Comparison of ENCODE assay signal across 9 mouse cellular contexts in genomic region chr9:21463766-21464564, GRCm38 (mm10). TPM values are rescaled to one million over a fixed set of nuclear protein-coding genes. Genes with fewer than 3 reads are reported as not detected.
DNase-seq lines count a peak whose midpoint lies in the region; ATAC-seq and TF ChIP-seq lines count a peak whose summit lies in the region.
"Had no signal": no experiment of that assay in that cellular context is flagged by ENCODE, and none has a peak within 500 bp of the region (broad histone marks: within the 10 kb centered on the region; RNA-seq: fewer than 3 reads in every experiment).

No protein-coding gene starts in this region.

- in situ Hi-C loops in Patski (cut with MboI; ENCODE audit: low pct_unique_long_range_greater_than_20kb): loop anchor here (5.0 kb wide), 1 partner anchor 97 kb away; the partner anchor contains the start of gene Ilf3

- no peak for DNase-seq in forebrain, embryonic 10.5 days (ENCODE audit: extremely low spot score, low spot score)
- DNase-seq in forebrain, postnatal 0 days: no peak
- no peak for DNase-seq in left cerebral cortex, adult 2 months (ENCODE audit: extremely low spot score in 1 of 2, low spot score in 2 of 2)
- no peak for DNase-seq in left cerebral cortex, postnatal 4 days
- no peak for DNase-seq in Patski (ENCODE audit: low read depth, low spot score)

- CTCF ChIA-PET in Patski (lab: Charles Lee): no interaction called here

- ATAC-seq in forebrain, postnatal 0 days: no peak
- ATAC-seq in Patski: peak; percentile 44
- no peak for ATAC-seq in embryonic facial prominence, embryonic 15.5 days (ENCODE audit: insufficient number of reproducible peaks, low FRiP score, low TSS enrichment, low read depth)
- ATAC-seq in erythroblast, adult 5-6 weeks (replicated peaks; ENCODE audit: low FRiP score, poor library complexity, severe bottlenecking): no peak
- ATAC-seq in megakaryocyte-erythroid progenitor cell, adult 5-6 weeks (replicated peaks; ENCODE audit: low FRiP score, low TSS enrichment, poor library complexity, severe bottlenecking): no peak

- H3K9me3 ChIP-seq in forebrain, embryonic 10.5 days: no peaks in the 10 kb centered on the region
- no peaks in the 10 kb centered on the region for H3K9me3 ChIP-seq in forebrain, postnatal 0 days (ENCODE audit: low read length)
- H3K9me3 ChIP-seq in embryonic facial prominence, embryonic 15.5 days (replicated peaks): no peaks in the 10 kb centered on the region
- H3K9me3 ChIP-seq: limb, embryonic 12.5 days had no signal

- H3K4me3 ChIP-seq in forebrain, embryonic 10.5 days: no peak overlapping the region
- no peak overlapping the region for H3K4me3 ChIP-seq in forebrain, postnatal 0 days (ENCODE audit: low read depth, low read length)
- H3K4me3 ChIP-seq in left cerebral cortex, adult 2 months: no peak overlapping the region
- H3K4me3 ChIP-seq in embryonic facial prominence, embryonic 15.5 days (replicated peaks): no peak overlapping the region
- H3K4me3 ChIP-seq: limb, embryonic 12.5 days had no signal

- 90% methylated on average over 3 of the region's 3 CpGs for WGBS in forebrain, embryonic 10.5 days
- 86% methylated on average over 3 of the region's 3 CpGs for WGBS in forebrain, postnatal 0 days
- WGBS in embryonic facial prominence, embryonic 15.5 days: 72% methylated on average over 3 of the region's 3 CpGs

- no peaks in the 10 kb centered on the region for H3K4me1 ChIP-seq in forebrain, embryonic 10.5 days
- H3K4me1 ChIP-seq in forebrain, postnatal 0 days (ENCODE audit: insufficient read depth): no peaks in the 10 kb centered on the region
- H3K4me1 ChIP-seq in embryonic facial prominence, embryonic 15.5 days: 0 out of 2 replicates have a peak, but pooled peaks cover 6% of the 10 kb centered on the region
- H3K4me1 ChIP-seq: limb, embryonic 12.5 days had no signal

- no peak overlapping the region for H3K4me2 ChIP-seq in forebrain, postnatal 0 days (ENCODE audit: low read depth)
- H3K4me2 ChIP-seq in embryonic facial prominence, embryonic 15.5 days (replicated peaks): no peak overlapping the region
- H3K4me2 ChIP-seq: limb, embryonic 12.5 days had no signal

- POLR2A ChIA-PET in Patski (lab: Charles Lee): no interaction called here

- intact Hi-C loops in left cerebral cortex, adult 2 months (cut with DNase I): loop anchor here (5.0 kb wide), 1 partner anchor 37 kb away; no protein-coding TSS in a partner anchor
- intact Hi-C loops in left cerebral cortex, postnatal 4 days (cut with DNase I): no loop called here

- H3K27ac ChIP-seq in forebrain, embryonic 10.5 days: 0 out of 2 replicates have a peak overlapping the region, but pooled peaks have one; percentile 4
- no peak overlapping the region for H3K27ac ChIP-seq in forebrain, postnatal 0 days (ENCODE audit: low read depth, low read length)
- H3K27ac ChIP-seq in left cerebral cortex, adult 2 months: peak overlapping the region; percentile 58
- H3K27ac ChIP-seq in embryonic facial prominence, embryonic 15.5 days (replicated peaks): peak overlapping the region; percentile 4; the same call in 1 of the 2 replicates
- H3K27ac ChIP-seq: limb, embryonic 12.5 days had no signal

- H3K36me3 ChIP-seq in forebrain, embryonic 10.5 days (replicated peaks): peaks cover 57% of the 10 kb centered on the region
- H3K36me3 ChIP-seq in forebrain, postnatal 0 days (ENCODE audit: insufficient read depth): peaks cover 34% of the 10 kb centered on the region
- H3K36me3 ChIP-seq in embryonic facial prominence, embryonic 15.5 days: peaks cover 52% of the 10 kb centered on the region

- H3K9ac ChIP-seq in forebrain, postnatal 0 days: no peak overlapping the region
- no peak overlapping the region for H3K9ac ChIP-seq in embryonic facial prominence, embryonic 15.5 days
- H3K9ac ChIP-seq: limb, embryonic 12.5 days had no signal

- no peak for TF ChIP-seq CTCF in forebrain, postnatal 0 days (IDR thresholded peaks at IDR 0.05; ENCODE audit: low read depth)
- no peak for TF ChIP-seq CTCF in left cerebral cortex, adult 2 months (IDR thresholded peaks at IDR 0.05)
- TF ChIP-seq CTCF in Patski (IDR thresholded peaks at IDR 0.05): no peak

- H3K27me3 ChIP-seq in forebrain, embryonic 10.5 days (ENCODE audit: poor library complexity, severe bottlenecking): no peaks in the 10 kb centered on the region
- no peaks in the 10 kb centered on the region for H3K27me3 ChIP-seq in forebrain, postnatal 0 days (ENCODE audit: insufficient read depth, low read length)
- no peaks in the 10 kb centered on the region for H3K27me3 ChIP-seq in Patski
- H3K27me3 ChIP-seq in embryonic facial prominence, embryonic 15.5 days: no peaks in the 10 kb centered on the region
- H3K27me3 ChIP-seq: limb, embryonic 12.5 days had no signal

RNA-seq across cellular contexts. Expression of gene Dnm2, which starts 39.3 kb away (rescaled TPM):
- polyA plus RNA-seq in forebrain, embryonic 10.5 days (2016; fragmentation: Nextera tagmentation; extraction: Ambion mirVana): 65.9 and 66.3 TPM in 2 replicates
- 65.6 and 68.5 TPM in 2 replicates for total RNA-seq in forebrain, postnatal 0 days (2014; rRNA removed)
- polyA plus RNA-seq in forebrain, postnatal 0 days (2015; fragmentation: Nextera tagmentation; extraction: Ambion mirVana): 56.0 and 64.0 TPM in 2 replicates
- total RNA-seq in left cerebral cortex, adult 2 months (2021): 10 to 100 TPM; 56.1 to 61.0 TPM
- 10 to 100 TPM; 87.1 to 92.7 TPM for total RNA-seq in left cerebral cortex, postnatal 4 days (2021)
- 75.2 TPM for polyA plus RNA-seq in Patski (2021)
- polyA plus RNA-seq in embryonic facial prominence, embryonic 15.5 days (2015; fragmentation: Nextera tagmentation; extraction: Ambion mirVana): 79.7 and 85.9 TPM in 2 replicates
- 40.5 and 46.4 TPM in 2 replicates for total RNA-seq in erythroblast, adult 5-6 weeks (2015; ENCODE audit: low replicate concordance)
- total RNA-seq in erythroblast, adult 5-6 weeks (2017; ENCODE audit: low replicate concordance): 72.2 and 100 TPM in 2 replicates
- 62.6 and 81.4 TPM in 2 replicates for total RNA-seq in megakaryocyte-erythroid progenitor cell, adult 5-6 weeks (2014; fragmentation: Nextera tagmentation)
- 58.7 and 63.8 TPM in 2 replicates for total RNA-seq in megakaryocyte-erythroid progenitor cell, adult 5-6 weeks (2017)

RNA-seq across cellular contexts. Expression of gene Tmed1, which starts 46.1 kb away (rescaled TPM):
- polyA plus RNA-seq in forebrain, embryonic 10.5 days (2016; fragmentation: Nextera tagmentation; extraction: Ambion mirVana): 116 and 119 TPM in 2 replicates
- 44.2 and 45.1 TPM in 2 replicates for total RNA-seq in forebrain, postnatal 0 days (2014; rRNA removed)
- polyA plus RNA-seq in forebrain, postnatal 0 days (2015; fragmentation: Nextera tagmentation; extraction: Ambion mirVana): 51.9 and 52.8 TPM in 2 replicates
- total RNA-seq in left cerebral cortex, adult 2 months (2021): 10 to 100 TPM; 13.1 to 13.9 TPM
- 10 to 100 TPM; 18.6 to 19.1 TPM for total RNA-seq in left cerebral cortex, postnatal 4 days (2021)
- 63.0 TPM for polyA plus RNA-seq in Patski (2021)
- 113 and 123 TPM in 2 replicates for polyA plus RNA-seq in embryonic facial prominence, embryonic 15.5 days (2015; fragmentation: Nextera tagmentation; extraction: Ambion mirVana)
- total RNA-seq in erythroblast, adult 5-6 weeks (2015; ENCODE audit: low replicate concordance): 2.1 and 3.6 TPM in 2 replicates
- 0.85 and 5.9 TPM in 2 replicates for total RNA-seq in erythroblast, adult 5-6 weeks (2017; ENCODE audit: low replicate concordance)
- 17.0 and 26.4 TPM in 2 replicates for total RNA-seq in megakaryocyte-erythroid progenitor cell, adult 5-6 weeks (2014; fragmentation: Nextera tagmentation)
- total RNA-seq in megakaryocyte-erythroid progenitor cell, adult 5-6 weeks (2017): 13.5 and 14.6 TPM in 2 replicates

RNA-seq across cellular contexts. Expression of gene Qtrt1, which starts 52.3 kb away (rescaled TPM):
- 71.7 and 74.0 TPM in 2 replicates for polyA plus RNA-seq in forebrain, embryonic 10.5 days (2016; fragmentation: Nextera tagmentation; extraction: Ambion mirVana)
- 37.7 and 51.7 TPM in 2 replicates for total RNA-seq in forebrain, postnatal 0 days (2014; rRNA removed)
- polyA plus RNA-seq in forebrain, postnatal 0 days (2015; fragmentation: Nextera tagmentation; extraction: Ambion mirVana): 34.8 and 43.9 TPM in 2 replicates
- total RNA-seq in left cerebral cortex, adult 2 months (2021): 10 to 100 TPM; 26.2 to 35.7 TPM
- total RNA-seq in left cerebral cortex, postnatal 4 days (2021): 10 to 100 TPM; 38.2 to 41.0 TPM
- 30.2 TPM for polyA plus RNA-seq in Patski (2021)
- 47.5 and 48.6 TPM in 2 replicates for polyA plus RNA-seq in embryonic facial prominence, embryonic 15.5 days (2015; fragmentation: Nextera tagmentation; extraction: Ambion mirVana)
- 1.7 and 8.8 TPM in 2 replicates for total RNA-seq in erythroblast, adult 5-6 weeks (2015; ENCODE audit: low replicate concordance)
- 1.4 and 5.1 TPM in 2 replicates for total RNA-seq in erythroblast, adult 5-6 weeks (2017; ENCODE audit: low replicate concordance)
- total RNA-seq in megakaryocyte-erythroid progenitor cell, adult 5-6 weeks (2014; fragmentation: Nextera tagmentation): 56.6 and 56.8 TPM in 2 replicates
- total RNA-seq in megakaryocyte-erythroid progenitor cell, adult 5-6 weeks (2017): 23.5 and 36.1 TPM in 2 replicates
